In the genomic region with DNA sequence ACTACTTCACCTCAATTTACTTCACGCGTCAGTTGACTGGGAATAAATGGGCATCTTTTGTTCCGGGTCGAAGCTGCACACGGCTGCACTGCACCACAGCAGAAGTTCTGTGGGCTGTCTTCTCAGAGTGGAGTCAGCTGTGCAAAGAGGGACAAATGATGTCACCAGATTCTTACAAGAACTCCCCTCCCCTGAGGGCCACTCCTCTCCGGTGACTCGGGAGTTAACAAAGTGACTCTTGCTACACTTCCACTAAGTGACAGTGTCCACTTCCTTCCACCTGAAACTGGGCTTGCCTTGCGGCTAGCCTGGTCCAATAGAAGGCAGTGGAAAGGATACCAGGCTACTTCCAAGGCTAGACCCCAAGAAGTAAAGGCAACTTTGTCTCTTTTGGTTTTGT, we compare ENCODE assay signal across 29 mouse cellular contexts. TPM values are rescaled to one million over a fixed set of nuclear protein-coding genes. Genes with fewer than 3 reads are reported as not detected.
DNase-seq lines count a peak whose midpoint lies in the region; ATAC-seq lines count a peak whose summit lies in the region.
"Had no signal": no experiment of that assay in that cellular context is flagged by ENCODE, and none has a peak within 500 bp of the region (broad histone marks: within the 10 kb centered on the region; RNA-seq: fewer than 3 reads in every experiment).

No protein-coding gene starts in this region.

- intact Hi-C loops in heart, postnatal 10 days (cut with DNase I): no loop called here

- H3K4me2 ChIP-seq in midbrain, embryonic 11.5 days: no peak overlapping the region
- no peak overlapping the region for H3K4me2 ChIP-seq in midbrain, embryonic 16.5 days (ENCODE audit: low read length)
- no peak overlapping the region for H3K4me2 ChIP-seq in midbrain, embryonic 15.5 days
- H3K4me2 ChIP-seq: embryonic facial prominence, embryonic 15.5 days; heart, embryonic 11.5 days; heart, embryonic 15.5 days; hindbrain, embryonic 15.5 days had no signal

- ATAC-seq in midbrain, embryonic 11.5 days (ENCODE audit: low FRiP score): no peak
- ATAC-seq in midbrain, embryonic 16.5 days: no peak
- peak; percentile 32 to 36; a peak in 2 of 4 replicates for ATAC-seq in hematopoietic stem cell, adult 5-6 weeks (replicated peaks in 1 of 2; ENCODE audit: insufficient read depth in 1 of 2, low FRiP score in 2 of 2, low TSS enrichment in 1 of 2, low read depth in 1 of 2, poor library complexity in 2 of 2, severe bottlenecking in 2 of 2)
- no peak for ATAC-seq in midbrain, embryonic 15.5 days (replicated peaks)
- ATAC-seq: forebrain, embryonic 14.5 days; inflammation-experienced regulatory T-cells, adult 6 months; Patski had no signal

- WGBS in midbrain, embryonic 11.5 days: 85% methylated on average over 8 of the region's 8 CpGs
- 85% methylated on average over 8 of the region's 8 CpGs for WGBS in midbrain, embryonic 16.5 days
- WGBS in midbrain, embryonic 15.5 days: 83% methylated on average over 8 of the region's 8 CpGs

- peak; percentile 8 for DNase-seq in midbrain, embryonic 11.5 days (ENCODE audit: low spot score, missing footprints)
- peak; percentile 83 for DNase-seq in R1 (ENCODE audit: low read depth, low spot score)
- no peak for DNase-seq in gastrocnemius, postnatal 4 days (ENCODE audit: low spot score in 2 of 2)
- DNase-seq in right cerebral cortex, postnatal 36 days (ENCODE audit: low spot score in 2 of 2): no peak
- DNase-seq in heart, postnatal 10 days: no peak
- DNase-seq: adrenal gland, adult 8-10 months; adrenal gland, postnatal 36 days; cerebellum, adult 2 months; cerebellum, postnatal 10 days; embryo, embryonic 11 days; gastrocnemius, adult 2 months; gastrocnemius, postnatal 36 days; heart, adult 2 months had no signal

- no peaks in the 10 kb centered on the region for H3K36me3 ChIP-seq in midbrain, embryonic 11.5 days (ENCODE audit: control insufficient read depth, insufficient read depth, low read length)
- no peaks in the 10 kb centered on the region for H3K36me3 ChIP-seq in midbrain, embryonic 16.5 days (ENCODE audit: control insufficient read depth, insufficient read depth, low read length)
- no peaks in the 10 kb centered on the region for H3K36me3 ChIP-seq in midbrain, embryonic 15.5 days (replicated peaks)
- H3K36me3 ChIP-seq: embryonic facial prominence, embryonic 15.5 days; forebrain, embryonic 10.5 days; heart, embryonic 15.5 days; hindbrain, embryonic 15.5 days had no signal

- peaks cover 3% of the 10 kb centered on the region; the same call in 1 of the 2 replicates for H3K4me1 ChIP-seq in midbrain, embryonic 11.5 days (ENCODE audit: control insufficient read depth, insufficient read depth, low read length)
- H3K4me1 ChIP-seq in midbrain, embryonic 16.5 days (ENCODE audit: control insufficient read depth, insufficient read depth, low read length): peaks cover 9% of the 10 kb centered on the region
- H3K4me1 ChIP-seq in midbrain, embryonic 15.5 days: peaks cover 15% of the 10 kb centered on the region
- H3K4me1 ChIP-seq: embryonic facial prominence, embryonic 15.5 days; heart, embryonic 15.5 days had no signal

- H3K27ac ChIP-seq in midbrain, embryonic 11.5 days (ENCODE audit: low read depth, low read length): no peak overlapping the region
- H3K27ac ChIP-seq in midbrain, embryonic 16.5 days (ENCODE audit: low read length): no peak overlapping the region
- no peak overlapping the region for H3K27ac ChIP-seq in midbrain, embryonic 15.5 days
- H3K27ac ChIP-seq: embryonic facial prominence, embryonic 15.5 days; forebrain, embryonic 10.5 days; gastrocnemius, adult 2 months; heart, adult 2 months; heart, embryonic 15.5 days; hindbrain, embryonic 15.5 days had no signal

- H3K27me3 ChIP-seq in midbrain, embryonic 11.5 days (ENCODE audit: control insufficient read depth, insufficient read depth, low read length): no peaks in the 10 kb centered on the region
- no peaks in the 10 kb centered on the region for H3K27me3 ChIP-seq in midbrain, embryonic 16.5 days (ENCODE audit: control insufficient read depth, insufficient read depth, low read depth, low read length)
- no peaks in the 10 kb centered on the region for H3K27me3 ChIP-seq in midbrain, embryonic 15.5 days (replicated peaks)
- H3K27me3 ChIP-seq: embryonic facial prominence, embryonic 15.5 days; heart, embryonic 15.5 days; hindbrain, embryonic 15.5 days; Patski had no signal

- no peak overlapping the region for H3K9ac ChIP-seq in midbrain, embryonic 11.5 days (ENCODE audit: low read length)
- no peak overlapping the region for H3K9ac ChIP-seq in midbrain, embryonic 16.5 days (ENCODE audit: low read depth, low read length)
- no peak overlapping the region for H3K9ac ChIP-seq in midbrain, embryonic 15.5 days
- H3K9ac ChIP-seq: embryonic facial prominence, embryonic 15.5 days; heart, embryonic 15.5 days; hindbrain, embryonic 15.5 days had no signal

- no peaks in the 10 kb centered on the region for H3K9me3 ChIP-seq in midbrain, embryonic 11.5 days (ENCODE audit: control insufficient read depth, low read length)
- 0 out of 2 replicates have a peak, but pooled peaks cover 2% of the 10 kb centered on the region for H3K9me3 ChIP-seq in midbrain, embryonic 16.5 days (replicated peaks; ENCODE audit: control insufficient read depth, low read length, poor library complexity, severe bottlenecking)
- no peaks in the 10 kb centered on the region for H3K9me3 ChIP-seq in midbrain, embryonic 15.5 days
- H3K9me3 ChIP-seq: embryonic facial prominence, embryonic 15.5 days; forebrain, embryonic 10.5 days; heart, embryonic 15.5 days; hindbrain, embryonic 15.5 days had no signal

- no peak overlapping the region for H3K4me3 ChIP-seq in midbrain, embryonic 11.5 days (ENCODE audit: low read depth, low read length)
- no peak overlapping the region for H3K4me3 ChIP-seq in midbrain, embryonic 16.5 days (ENCODE audit: low read depth, low read length)
- no peak overlapping the region for H3K4me3 ChIP-seq in midbrain, embryonic 15.5 days
- H3K4me3 ChIP-seq: embryonic facial prominence, embryonic 15.5 days; erythroblast, embryonic 14.5 days; forebrain, embryonic 10.5 days; gastrocnemius, adult 2 months; heart, adult 2 months; heart, embryonic 15.5 days; hindbrain, embryonic 15.5 days had no signal

RNA-seq across cellular contexts. Expression of a gene that starts 9.3 kb away (rescaled TPM):
- polyA plus RNA-seq in midbrain, embryonic 11.5 days (2014; fragmentation: Nextera tagmentation; extraction: Ambion mirVana): 29.2 and 29.4 TPM in 2 replicates
- 28.9 and 34.4 TPM in 2 replicates for polyA plus RNA-seq in midbrain, embryonic 16.5 days (2015; fragmentation: Nextera tagmentation; extraction: Ambion mirVana)
- total RNA-seq in hematopoietic stem cell, adult 5-6 weeks (2017): 57.0 and 59.8 TPM in 2 replicates
- total RNA-seq in gastrocnemius, postnatal 4 days (2021): 10 to 100 TPM; 34.0 to 39.8 TPM
- 30.6 and 33.6 TPM in 2 replicates for polyA plus RNA-seq in midbrain, embryonic 15.5 days (2015; fragmentation: Nextera tagmentation; extraction: Ambion mirVana)
- 10 to 100 TPM; 33.4 to 33.5 TPM for total RNA-seq in heart, postnatal 10 days (2021)

RNA-seq across cellular contexts. Expression of a gene that starts 25.3 kb away (rescaled TPM):
- not detected in 2 replicates for polyA plus RNA-seq in midbrain, embryonic 11.5 days (2014; fragmentation: Nextera tagmentation; extraction: Ambion mirVana)
- polyA plus RNA-seq in midbrain, embryonic 16.5 days (2015; fragmentation: Nextera tagmentation; extraction: Ambion mirVana): not detected in 2 replicates
- total RNA-seq in hematopoietic stem cell, adult 5-6 weeks (2017): not detected in 2 replicates
- total RNA-seq in gastrocnemius, postnatal 4 days (2021): under 1 TPM in 1 of 2 experiments, not detected in 1; 0.05 TPM
- polyA plus RNA-seq in midbrain, embryonic 15.5 days (2015; fragmentation: Nextera tagmentation; extraction: Ambion mirVana): 0.04 TPM in 1 of 2 replicates, not detected in the other
- total RNA-seq in heart, postnatal 10 days (2021): under 1 TPM in 1 of 2 experiments, not detected in 1; 0.05 TPM
- total RNA-seq: gastrocnemius, adult 2 months; gastrocnemius, postnatal 36 days; heart, adult 2 months; heart, postnatal 25 days had no signal
- polyA plus RNA-seq: C2C12; cerebellum, adult 2 months; embryonic facial prominence, embryonic 11.5 days; erythroblast, embryonic 14.5 days; forebrain, embryonic 10.5 days; forebrain, embryonic 14.5 days; heart, adult 2 months; heart, embryonic 15.5 days; hindbrain, embryonic 11.5 days had no signal

RNA-seq across cellular contexts. Expression of a gene that starts 58.5 kb away (rescaled TPM):
- polyA plus RNA-seq in midbrain, embryonic 11.5 days (2014; fragmentation: Nextera tagmentation; extraction: Ambion mirVana): 10.8 and 11.9 TPM in 2 replicates
- 11.6 and 12.5 TPM in 2 replicates for polyA plus RNA-seq in midbrain, embryonic 16.5 days (2015; fragmentation: Nextera tagmentation; extraction: Ambion mirVana)
- total RNA-seq in hematopoietic stem cell, adult 5-6 weeks (2017): 12.7 and 19.6 TPM in 2 replicates
- total RNA-seq in gastrocnemius, postnatal 4 days (2021): 10 to 100 TPM in 1 of 2 experiments, 1 to 10 TPM in 1; 9.1 to 11.9 TPM
- 14.9 and 16.1 TPM in 2 replicates for polyA plus RNA-seq in midbrain, embryonic 15.5 days (2015; fragmentation: Nextera tagmentation; extraction: Ambion mirVana)
- 1 to 10 TPM; 8.4 to 9.4 TPM for total RNA-seq in heart, postnatal 10 days (2021)

RNA-seq across cellular contexts. Expression of a gene that starts 58.7 kb away (rescaled TPM):
- not detected in 2 replicates for polyA plus RNA-seq in midbrain, embryonic 11.5 days (2014; fragmentation: Nextera tagmentation; extraction: Ambion mirVana)
- not detected in 2 replicates for polyA plus RNA-seq in midbrain, embryonic 16.5 days (2015; fragmentation: Nextera tagmentation; extraction: Ambion mirVana)
- total RNA-seq in hematopoietic stem cell, adult 5-6 weeks (2017): not detected in 2 replicates
- not detected for total RNA-seq in gastrocnemius, postnatal 4 days (2021)
- not detected in 2 replicates for polyA plus RNA-seq in midbrain, embryonic 15.5 days (2015; fragmentation: Nextera tagmentation; extraction: Ambion mirVana)
- not detected for total RNA-seq in heart, postnatal 10 days (2021)
- total RNA-seq: adrenal gland, adult 8-10 months; adrenal gland, postnatal 36 days; gastrocnemius, adult 2 months; gastrocnemius, postnatal 36 days; heart, adult 2 months; heart, postnatal 25 days had no signal
- polyA plus RNA-seq: C2C12; cerebellum, adult 2 months; embryonic facial prominence, embryonic 11.5 days; embryonic facial prominence, embryonic 15.5 days; erythroblast, embryonic 14.5 days; forebrain, embryonic 10.5 days; forebrain, embryonic 14.5 days; heart, adult 2 months; heart, embryonic 11.5 days; heart, embryonic 15.5 days; hindbrain, embryonic 11.5 days; hindbrain, embryonic 15.5 days; inflammation-experienced regulatory T-cells, adult 6 months; Patski had no signal

Comparison
In these comparisons a context has a peak if more than half of its experiments do, and no peak if none do; other contexts are left out.
1. ATAC-seq: peak in hematopoietic stem cell, adult 5-6 weeks (2 of 2); none in midbrain, embryonic 11.5 days (single experiment), midbrain, embryonic 16.5 days (single experiment) and midbrain, embryonic 15.5 days (single experiment).
2. DNase-seq: peak in midbrain, embryonic 11.5 days (single experiment) and R1 (single experiment); none in gastrocnemius, postnatal 4 days (0 of 2), right cerebral cortex, postnatal 36 days (0 of 2) and heart, postnatal 10 days (0 of 2).